Mouse (Mus musculus): Measurements from ENCODE around the gene Tcp11l2. TPM values are rescaled to one million over a fixed set of nuclear protein-coding genes. Genes with fewer than 3 reads are reported as not detected.

The Tcp11l2 gene
- total RNA-seq, 2 experiments from 2014 or later: 68.6 to 88.2 TPM

GRCm38 (mm10) chr10:84556120-84556519 is 20.3 kb upstream of the Tcp11l2 start:
- DNase-seq: no peak

- no peak for DNase-seq
Measured at GRCm38 (mm10) chr10:84558511-84558910, 17.9 kb upstream of the Tcp11l2 start.

GRCm38 (mm10) chr10:84559986-84560385 is 16.4 kb upstream of the Tcp11l2 start:
- no peak for DNase-seq

- DNase-seq: no peak
Measured at GRCm38 (mm10) chr10:84562121-84562520, 14.3 kb upstream of the Tcp11l2 start.

- DNase-seq: no peak
Measured at GRCm38 (mm10) chr10:84562567-84563554, 13.6 kb upstream of the Tcp11l2 start.

GRCm38 (mm10) chr10:84564427-84564826 is 12.0 kb upstream of the Tcp11l2 start:
- DNase-seq: no peak

GRCm38 (mm10) chr10:84571052-84571639 is 5.3 kb upstream of the Tcp11l2 start:
- DNase-seq: no peak

GRCm38 (mm10) chr10:84573671-84574420 is 2.6 kb upstream of the Tcp11l2 start:
- no peak for DNase-seq

- no peak for DNase-seq
Measured at GRCm38 (mm10) chr10:84576029-84576394, 414 bp upstream of the Tcp11l2 start.

- DNase-seq: peak; percentile 81
Measured at GRCm38 (mm10) chr10:84577071-84577727, 773 bp downstream of the Tcp11l2 start.

- DNase-seq: no peak
Measured at GRCm38 (mm10) chr10:84578738-84579137, 2.3 kb downstream of the Tcp11l2 start.

GRCm38 (mm10) chr10:84579527-84579926 is 3.1 kb downstream of the Tcp11l2 start:
- no peak for DNase-seq

GRCm38 (mm10) chr10:84581191-84581590 is 4.8 kb downstream of the Tcp11l2 start:
- no peak for DNase-seq

GRCm38 (mm10) chr10:84582236-84582635 is 5.8 kb downstream of the Tcp11l2 start:
- no peak for DNase-seq

GRCm38 (mm10) chr10:84584451-84585293 is 8.2 kb downstream of the Tcp11l2 start:
- no peak for DNase-seq

- no peak for DNase-seq
Measured at GRCm38 (mm10) chr10:84585294-84585650, 8.8 kb downstream of the Tcp11l2 start.

- DNase-seq: no peak
Measured at GRCm38 (mm10) chr10:84590956-84591355, 14.5 kb downstream of the Tcp11l2 start.

GRCm38 (mm10) chr10:84591640-84592148 is 15.3 kb downstream of the Tcp11l2 start:
- DNase-seq: no peak

- DNase-seq: no peak
Measured at GRCm38 (mm10) chr10:84592745-84593144, 16.3 kb downstream of the Tcp11l2 start.

GRCm38 (mm10) chr10:84597127-84597785 is 20.8 kb downstream of the Tcp11l2 start:
- no peak for DNase-seq

GRCm38 (mm10) chr10:84598172-84598571 is 21.7 kb downstream of the Tcp11l2 start:
- no peak for DNase-seq
